Mouse (Mus musculus) liver, embryonic 14.5 days (tissue): ENCODE measurements around the gene Srpk2.

Experiments
- CTCF ChIP-seq: IDR thresholded peaks from 2 replicates; pipeline ENCODE4 v1.5.1; 2016; ENCODE audit warnings: antibody characterized with exemption, low read depth, control low read depth
- EP300 ChIP-seq: IDR thresholded peaks from 2 replicates; pipeline ENCODE4 v1.6.1; 2016; ENCODE audit warnings: antibody characterized with exemption, low read depth

GRCm38 (mm10) chr5:23516962-23517361 is 167.5 kb downstream of the Srpk2 start:
- no peak for TF ChIP-seq CTCF
- TF ChIP-seq EP300, result no peak
